Mouse (Mus musculus) hindbrain, embryonic 12.5 days (tissue): Measurements from ENCODE around the gene BC049352. TPM values are rescaled to one million over a fixed set of nuclear protein-coding genes. Genes with fewer than 3 reads are reported as not detected.

Source experiments
- ATAC-seq: fragments of 200-750 bp; cut with Nextera tagmentation; 2 replicates; pipeline ENCODE4 v1.8.0; 2017; ENCODE audit warnings: moderate TSS enrichment; ENCODE audit not compliant: low FRiP score
- H3K27ac ChIP-seq: fragments of 300-500 bp; sonication (generic); 2 replicates; pipeline ENCODE4 v1.5.1; 2016; ENCODE audit warnings: mild to moderate bottlenecking
- H3K27me3 ChIP-seq: fragments of 300-500 bp; sonication (generic); 2 replicates; pipeline ENCODE4 v1.6.1; 2016; ENCODE audit warnings: mild to moderate bottlenecking
- H3K36me3 ChIP-seq: fragments of 300-500 bp; sonication (generic); 2 replicates; pipeline ENCODE4 v1.6.1; 2016; ENCODE audit warnings: mild to moderate bottlenecking
- H3K4me1 ChIP-seq: fragments of 300-500 bp; sonication (generic); 2 replicates; pipeline ENCODE4 v1.6.1; 2016
- H3K4me2 ChIP-seq: fragments of 300-500 bp; sonication (generic); replicated peaks from 2 replicates; pipeline ENCODE4 v1.6.1; 2016; ENCODE audit warnings: mild to moderate bottlenecking
- H3K4me3 ChIP-seq: fragments of 300-500 bp; sonication (generic); 2 replicates; pipeline ENCODE4 v1.5.1; 2016; ENCODE audit warnings: mild to moderate bottlenecking
- H3K9ac ChIP-seq: fragments of 300-500 bp; sonication (generic); 2 replicates; pipeline ENCODE4 v1.6.1; 2016; ENCODE audit warnings: mild to moderate bottlenecking, moderate library complexity
- H3K9me3 ChIP-seq: fragments of 300-500 bp; sonication (generic); replicated peaks from 2 replicates; pipeline ENCODE4 v1.6.1; 2016; ENCODE audit warnings: mild to moderate bottlenecking
- WGBS: fragments of 180-500 bp; shearing (Covaris S2); methylation state at CpG from one replicate; pipeline ENCODE4 v1.1.7; 2016; 5-methylcytosine and 5-hydroxymethylcytosine counted together
- polyA plus RNA-seq: library from polyadenylated mRNA; unstranded; fragments of >200 nt; fragmentation: Nextera tagmentation; extraction: Ambion mirVana; gene quantifications from 2 replicates; pipeline ENCODE4 v1.2.1, GENCODE M21; 2016

Gene BC049352
- polyA plus RNA-seq, 1 experiment from 2014 or later: not detected

DNA sequence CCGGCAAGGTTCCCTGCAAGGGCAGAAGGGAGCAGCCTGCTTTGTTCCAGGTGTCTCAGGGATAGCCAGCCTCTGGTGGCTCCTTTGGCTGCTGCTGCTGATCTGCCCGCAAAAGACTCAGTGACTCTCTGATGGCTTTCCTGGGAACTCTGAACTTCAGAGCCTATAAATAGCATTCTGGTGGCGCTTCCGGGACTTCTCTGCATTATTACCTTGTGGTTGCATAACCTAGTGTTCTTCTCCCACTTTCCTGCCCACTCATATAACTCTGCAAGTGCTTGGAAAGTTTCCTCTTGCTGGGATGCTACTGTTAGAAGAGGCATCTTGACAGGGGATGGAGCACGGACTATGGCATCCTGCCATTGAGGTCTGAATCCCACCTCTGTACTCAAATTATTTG lies 15.7 kb downstream of the BC049352 start:
- no peak overlapping the region for H3K9ac ChIP-seq
- H3K27ac ChIP-seq: no peak overlapping the region
- H3K36me3 ChIP-seq: no peaks in the 10 kb centered on the region
- no peaks in the 10 kb centered on the region for H3K27me3 ChIP-seq
- no peaks in the 10 kb centered on the region for H3K4me1 ChIP-seq
- 94% methylated on average over 5 of the region's 5 CpGs for WGBS
- no peak for ATAC-seq
- H3K4me3 ChIP-seq: no peak overlapping the region
- no peak overlapping the region for H3K4me2 ChIP-seq
- no peaks in the 10 kb centered on the region for H3K9me3 ChIP-seq

DNA sequence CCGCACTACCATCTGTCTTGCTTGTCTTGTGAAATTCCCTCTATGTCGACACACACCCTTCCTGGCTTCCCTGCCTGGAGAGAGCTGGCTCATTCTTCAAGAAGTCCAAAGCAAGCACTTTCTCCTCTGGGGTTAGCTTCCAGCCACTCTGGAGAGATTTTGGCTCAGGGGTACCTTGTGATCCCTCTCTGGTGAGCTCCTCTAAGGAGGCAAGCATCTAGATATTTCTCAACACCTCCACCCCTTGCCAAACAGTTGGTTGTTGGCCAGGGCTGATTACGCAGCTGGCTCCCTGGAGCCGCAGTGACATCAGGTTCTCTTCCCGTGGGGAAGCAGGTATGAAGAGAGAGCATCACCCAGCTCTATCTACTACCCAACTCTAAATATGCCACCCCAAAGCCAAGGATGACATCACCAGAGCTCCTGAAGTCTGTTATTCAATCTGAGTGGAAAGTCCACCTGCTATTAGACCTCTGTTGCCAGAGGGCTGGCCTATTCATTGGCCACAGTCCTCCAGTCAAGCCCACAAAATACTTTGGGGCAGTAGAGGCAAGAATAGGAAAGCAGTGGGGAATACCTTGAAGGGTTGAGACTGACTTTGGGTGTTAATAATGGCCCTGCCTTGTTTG lies 19.6 kb downstream of the BC049352 start:
- Histone ChIP-seq H3K4me2 (no peak overlapping the region), H3K9ac (no peak overlapping the region), H3K36me3 (no peaks in the 10 kb centered on the region), H3K4me1 (no peaks in the 10 kb centered on the region), H3K27ac (no peak overlapping the region), H3K4me3 (no peak overlapping the region), H3K9me3 (no peaks in the 10 kb centered on the region), H3K27me3 (no peaks in the 10 kb centered on the region)
- 90% methylated on average over 5 of the region's 5 CpGs for WGBS
- no peak for ATAC-seq

DNA sequence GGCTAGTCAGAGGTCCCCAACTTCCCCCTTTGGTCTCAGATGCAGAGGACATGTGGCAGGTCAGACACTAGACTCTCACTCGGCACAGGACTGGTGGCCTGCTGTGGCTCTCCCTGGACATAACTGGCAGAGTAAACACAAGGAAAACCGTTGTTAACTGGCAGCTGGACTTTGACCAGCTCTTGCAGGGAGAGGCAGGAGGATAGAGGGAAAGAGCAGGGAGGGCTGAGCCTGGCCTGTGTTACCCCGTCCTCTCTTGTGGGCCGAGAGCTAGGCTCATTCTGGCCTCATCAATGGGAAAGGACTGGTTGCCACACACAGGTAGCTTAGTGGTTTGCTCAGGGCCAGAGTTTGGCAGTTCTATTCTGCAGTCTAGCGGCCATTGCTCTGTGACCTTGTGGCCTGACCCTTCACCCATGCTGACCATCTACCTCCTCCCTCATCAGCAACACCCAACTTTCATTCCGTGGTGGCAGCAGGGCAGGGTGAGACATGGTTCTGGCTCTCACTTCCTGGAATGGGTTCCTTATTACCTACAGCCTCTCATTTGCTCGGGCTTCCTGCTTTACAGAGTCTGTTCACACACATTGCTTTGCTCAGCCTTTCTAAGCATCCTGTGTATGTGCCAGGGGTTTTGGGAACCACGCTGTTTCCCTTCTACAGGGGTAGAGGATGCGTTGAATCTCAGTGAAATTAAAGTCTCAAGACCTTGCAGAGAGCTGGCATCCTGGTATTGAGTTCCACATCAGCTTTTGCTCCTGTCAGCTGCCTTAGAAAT lies 20.4 kb downstream of the BC049352 start:
- Histone ChIP-seq H3K27ac (no peak overlapping the region), H3K4me3 (no peak overlapping the region), H3K4me1 (no peaks in the 10 kb centered on the region), H3K9ac (no peak overlapping the region), H3K9me3 (no peaks in the 10 kb centered on the region), H3K36me3 (no peaks in the 10 kb centered on the region), H3K4me2 (no peak overlapping the region), H3K27me3 (no peaks in the 10 kb centered on the region)
- ATAC-seq: no peak
- WGBS: 71% methylated on average over 9 of the region's 9 CpGs

GRCm38 (mm10) chr9:45203797-45204410 lies 22.1 kb downstream of the BC049352 start, which contains the start of gene Tmprss4:
Gene Tmprss4, minus strand, starts transcription at chr9:45204092.
- H3K27ac ChIP-seq: no peak within 1 kb of the TSS
- H3K27me3 ChIP-seq: no peaks in the 10 kb centered on the region
- ATAC-seq: no peak

DNA sequence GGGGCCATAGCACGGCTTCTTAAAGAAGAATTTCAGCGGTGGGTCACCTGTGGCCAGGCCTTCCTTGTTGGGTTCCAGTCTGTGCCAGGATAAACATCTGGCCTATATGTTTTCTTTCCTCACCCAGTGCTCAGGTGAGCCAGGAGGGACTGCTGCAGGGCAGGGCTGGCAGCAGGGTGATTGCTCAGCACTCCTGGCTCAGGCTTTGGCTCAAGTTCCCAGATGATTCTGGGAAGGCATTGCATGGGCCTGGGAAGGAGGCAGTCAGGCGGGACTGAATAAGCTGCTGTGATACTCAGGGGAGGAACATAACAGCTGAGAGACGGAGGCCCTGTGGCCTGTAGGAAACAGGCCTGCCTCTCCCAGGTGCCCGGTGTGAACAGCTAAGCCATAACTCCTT lies 23.3 kb downstream of the BC049352 start:
- Histone ChIP-seq H3K27me3 (no peaks in the 10 kb centered on the region), H3K36me3 (no peaks in the 10 kb centered on the region), H3K9me3 (no peaks in the 10 kb centered on the region), H3K27ac (no peak overlapping the region), H3K9ac (no peak overlapping the region), H3K4me1 (no peaks in the 10 kb centered on the region), H3K4me3 (no peak overlapping the region), H3K4me2 (no peak overlapping the region)
- ATAC-seq: no peak
- WGBS: 84% methylated on average over 5 of the region's 5 CpGs

More at GRCm38 (mm10) chr9:45203797-45204410, 22.1 kb downstream of the BC049352 start, which contains the start of gene Tmprss4:
- Histone ChIP-seq H3K4me2 (no peak within 1 kb of the TSS), H3K4me1 (no peaks in the 10 kb centered on the region), H3K36me3 (no peaks in the 10 kb centered on the region), H3K9ac (no peak within 1 kb of the TSS), H3K4me3 (no peak within 1 kb of the TSS), H3K9me3 (no peaks in the 10 kb centered on the region)
- WGBS: 75% methylated on average over 8 of the region's 8 CpGs

- Histone ChIP-seq H3K9ac (no peak overlapping the region), H3K4me2 (no peak overlapping the region), H3K27ac (no peak overlapping the region), H3K27me3 (no peaks in the 10 kb centered on the region), H3K4me3 (no peak overlapping the region), H3K4me1 (no peaks in the 10 kb centered on the region), H3K36me3 (no peaks in the 10 kb centered on the region), H3K9me3 (no peaks in the 10 kb centered on the region)
- no peak for ATAC-seq
- WGBS: 72% methylated on average over 4 of the region's 4 CpGs
Observed at GRCm38 (mm10) chr9:45206121-45206520, 24.3 kb downstream of the BC049352 start.

DNA sequence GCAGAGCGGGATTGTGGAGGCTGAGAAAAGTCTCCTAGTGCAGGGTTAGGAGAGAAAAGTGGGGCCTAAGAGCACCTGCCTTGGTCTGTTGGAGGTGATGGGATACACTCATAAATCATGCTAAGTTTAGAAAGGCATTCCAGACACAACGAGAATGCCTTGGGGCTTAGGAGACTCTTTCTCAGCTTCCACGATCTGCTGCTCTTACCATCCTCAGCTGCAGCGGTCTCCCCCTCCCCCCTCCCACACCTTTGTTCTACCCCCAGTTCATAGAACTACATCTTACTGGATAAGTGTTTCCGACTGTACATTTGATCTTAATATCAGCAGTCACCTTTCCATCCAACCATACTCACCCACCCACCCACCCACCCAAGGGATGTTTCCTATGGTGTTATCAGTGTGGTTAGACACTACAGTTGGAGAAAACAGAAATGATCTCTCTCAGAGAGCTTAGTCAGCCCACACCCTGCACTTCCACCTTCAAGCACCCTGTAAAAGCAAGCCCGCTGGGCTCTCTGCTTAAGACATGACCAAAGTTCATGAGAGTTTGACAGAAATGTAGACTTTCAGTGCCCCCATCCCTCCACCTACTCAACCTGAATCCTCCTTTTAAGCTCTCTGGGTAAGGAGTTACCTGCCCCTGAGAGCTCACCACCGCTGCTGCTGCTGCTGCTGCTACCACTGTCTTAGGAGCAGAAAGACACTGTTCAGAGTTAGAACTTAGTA lies 25.4 kb downstream of the BC049352 start:
- H3K9me3 ChIP-seq: no peaks in the 10 kb centered on the region
- no peaks in the 10 kb centered on the region for H3K36me3 ChIP-seq
- no peak overlapping the region for H3K4me3 ChIP-seq
- H3K9ac ChIP-seq: no peak overlapping the region
- ATAC-seq: no peak
- H3K27ac ChIP-seq: no peak overlapping the region
- WGBS: 86% methylated on average over 7 of the region's 7 CpGs
- no peaks in the 10 kb centered on the region for H3K4me1 ChIP-seq
- no peak overlapping the region for H3K4me2 ChIP-seq
- no peaks in the 10 kb centered on the region for H3K27me3 ChIP-seq

DNA sequence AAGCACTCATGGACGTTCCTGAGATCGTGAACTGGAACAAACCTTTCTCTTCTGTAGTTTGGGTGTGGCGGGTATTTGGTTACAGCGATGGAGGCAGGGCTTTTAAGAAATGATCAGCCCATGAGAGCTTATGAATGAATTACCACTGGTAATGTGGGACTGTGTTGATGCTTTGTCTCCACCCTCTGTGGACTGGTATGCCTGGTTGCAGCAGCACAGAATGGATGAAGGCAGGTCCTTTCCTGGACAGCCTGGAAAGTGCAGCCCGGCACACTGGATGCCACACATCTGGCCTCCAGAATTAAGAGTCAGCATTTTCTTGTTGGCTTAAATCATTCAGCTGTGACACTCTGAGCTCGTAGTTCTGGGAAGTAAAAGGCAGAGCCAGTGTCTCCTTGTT lies 30.2 kb downstream of the BC049352 start:
- Histone ChIP-seq H3K4me2 (no peak overlapping the region), H3K4me3 (no peak overlapping the region), H3K27me3 (no peaks in the 10 kb centered on the region), H3K9ac (no peak overlapping the region), H3K9me3 (no peaks in the 10 kb centered on the region), H3K27ac (no peak overlapping the region), H3K36me3 (no peaks in the 10 kb centered on the region), H3K4me1 (peaks cover 3% of the 10 kb centered on the region; the same call in 1 of the 2 replicates)
- WGBS: 75% methylated on average over 6 of the region's 6 CpGs
- ATAC-seq: no peak

- Histone ChIP-seq H3K4me2 (no peak overlapping the region), H3K9me3 (no peaks in the 10 kb centered on the region), H3K36me3 (no peaks in the 10 kb centered on the region), H3K4me3 (no peak overlapping the region), H3K4me1 (peaks cover 3% of the 10 kb centered on the region; the same call in 1 of the 2 replicates), H3K27me3 (no peaks in the 10 kb centered on the region), H3K9ac (no peak overlapping the region), H3K27ac (no peak overlapping the region)
- WGBS: 71% methylated on average over 11 of the region's 11 CpGs
- ATAC-seq: no peak
Observed at GRCm38 (mm10) chr9:45215526-45216179, 33.8 kb downstream of the BC049352 start.

DNA sequence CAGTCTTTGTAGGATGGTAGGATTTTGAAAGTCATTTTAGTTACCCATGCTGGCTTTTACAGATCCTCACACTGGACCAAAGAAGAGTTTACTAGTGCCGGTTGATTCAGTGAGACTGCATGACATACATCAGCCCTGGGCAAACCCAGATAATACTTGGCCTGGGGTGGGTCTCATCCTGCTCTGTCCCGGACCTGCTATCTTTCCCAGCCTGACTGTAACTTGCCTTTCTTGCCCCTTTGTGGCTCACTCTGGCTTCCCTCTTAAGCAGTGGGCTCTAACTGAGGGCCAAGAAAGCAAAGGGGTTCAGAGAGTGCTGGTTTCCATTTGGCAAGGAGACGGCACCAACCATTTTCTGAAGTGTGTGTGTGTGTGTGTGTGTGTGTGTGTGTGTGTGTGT lies 37.8 kb downstream of the BC049352 start:
- ATAC-seq: no peak
- Histone ChIP-seq H3K36me3 (no peaks in the 10 kb centered on the region), H3K27me3 (no peaks in the 10 kb centered on the region), H3K9ac (no peak overlapping the region), H3K9me3 (no peaks in the 10 kb centered on the region), H3K27ac (no peak overlapping the region), H3K4me1 (peaks cover 3% of the 10 kb centered on the region; the same call in 1 of the 2 replicates), H3K4me3 (no peak overlapping the region), H3K4me2 (no peak overlapping the region)
- 92% methylated on average over 3 of the region's 3 CpGs for WGBS

- ATAC-seq: 0 out of 2 replicates have a peak, but pooled peaks have one; percentile 38
Observed at GRCm38 (mm10) chr9:45221567-45221966, 39.8 kb downstream of the BC049352 start.

More at GRCm38 (mm10) chr9:45221567-45221966, 39.8 kb downstream of the BC049352 start:
- no peak overlapping the region for H3K9ac ChIP-seq
- no peak overlapping the region for H3K27ac ChIP-seq
- H3K36me3 ChIP-seq: no peaks in the 10 kb centered on the region
- H3K9me3 ChIP-seq: no peaks in the 10 kb centered on the region
- H3K4me2 ChIP-seq: no peak overlapping the region
- WGBS: 14% methylated on average over 6 of the region's 6 CpGs
- H3K4me1 ChIP-seq: no peaks in the 10 kb centered on the region
- H3K27me3 ChIP-seq: no peaks in the 10 kb centered on the region
- no peak overlapping the region for H3K4me3 ChIP-seq
